Mouse (Mus musculus) erythroblast, embryonic 14.5 days (primary cell): ENCODE measurements at regions not wholly inside any gene's neighbourhood (a gene's known extent, or its start where the extent isn't known, plus 50 kb on each side); places are given as distances from the start of the nearest gene placed in this dataset.

Experiments used
- GATA1 ChIP-seq: IDR thresholded peaks from 2 replicates; pipeline ENCODE4 v1.6.1; 2012; ENCODE audit warnings: low read length, inconsistent platforms, mixed read lengths
- TAL1 ChIP-seq: IDR thresholded peaks from 3 replicates; pipeline ENCODE4 v1.6.1; 2012; ENCODE audit warnings: low read length, inconsistent platforms, mixed read lengths

- no peak for TF ChIP-seq GATA1
- no peak for TF ChIP-seq TAL1
Measured at GRCm38 (mm10) chr13:97454715-97455114, 213.8 kb downstream of the Enc1 start.
